Mouse (Mus musculus): Measurements from ENCODE around the gene Fxyd2. TPM values are rescaled to one million over a fixed set of nuclear protein-coding genes. Genes with fewer than 3 reads are reported as not detected.

The Fxyd2 gene
- total and polyA plus RNA-seq, 2 experiments from 2014 or later: 16.6 to 22.7 TPM

- TF ChIP-seq CTCF (IDR thresholded peaks at IDR 0.05; ENCODE audit: low read depth): no peak
- H3K27me3 ChIP-seq (ENCODE audit: insufficient read depth, low read length): no peaks in the 10 kb centered on the region
- peaks cover 20% of the 10 kb centered on the region for H3K4me1 ChIP-seq (ENCODE audit: insufficient read depth)
- H3K27ac ChIP-seq (ENCODE audit: low read depth, low read length): no peak overlapping the region
- DNase-seq: no peak
- no peaks in the 10 kb centered on the region for H3K36me3 ChIP-seq (ENCODE audit: insufficient read depth)
- no peak overlapping the region for H3K4me2 ChIP-seq (ENCODE audit: low read depth)
- 78% methylated on average over 5 of the region's 5 CpGs for WGBS
- H3K9ac ChIP-seq: no peak overlapping the region
- no peak for ATAC-seq
- H3K4me3 ChIP-seq (ENCODE audit: low read depth, low read length): no peak overlapping the region
- no peaks in the 10 kb centered on the region for H3K9me3 ChIP-seq (ENCODE audit: low read length)
Measured at GRCm38 (mm10) chr9:45368341-45368901, 31.0 kb upstream of the Fxyd2 start.

- Histone ChIP-seq H3K9ac (peak within 1 kb of the TSS; percentile 85), H3K4me2 (ENCODE audit: low read depth) (peak within 1 kb of the TSS; percentile 67), H3K4me1 (ENCODE audit: insufficient read depth) (peaks cover 20% of the 10 kb centered on the region), H3K9me3 (ENCODE audit: low read length) (no peaks in the 10 kb centered on the region), H3K27me3 (ENCODE audit: insufficient read depth, low read length) (no peaks in the 10 kb centered on the region), H3K36me3 (ENCODE audit: insufficient read depth) (no peaks in the 10 kb centered on the region), H3K4me3 (ENCODE audit: low read depth, low read length) (peak within 1 kb of the TSS; percentile 80), H3K27ac (ENCODE audit: low read depth, low read length) (peak within 1 kb of the TSS; percentile 92)
- DNase-seq: peak; percentile 79
- peak; percentile 84 for ATAC-seq
- TF ChIP-seq CTCF (IDR thresholded peaks at IDR 0.05; ENCODE audit: low read depth): 0 out of 2 replicates have a peak, but pooled peaks have one; percentile 1
- 0% methylated on average over 28 of the region's 28 CpGs for WGBS
Measured at GRCm38 (mm10) chr9:45370117-45370561, 29.3 kb upstream of the Fxyd2 start, which contains the start of gene Fxyd6. TSS of gene Fxyd6 (plus strand) at chr9:45370185.

- Histone ChIP-seq H3K4me3 (ENCODE audit: low read depth, low read length) (peak overlapping the region; percentile 80), H3K9ac (peak overlapping the region; percentile 85), H3K4me1 (ENCODE audit: insufficient read depth) (peaks cover 20% of the 10 kb centered on the region), H3K27me3 (ENCODE audit: insufficient read depth, low read length) (no peaks in the 10 kb centered on the region), H3K4me2 (ENCODE audit: low read depth) (peak overlapping the region; percentile 67), H3K36me3 (ENCODE audit: insufficient read depth) (peaks cover 3% of the 10 kb centered on the region; the same call in 1 of the 2 replicates), H3K27ac (ENCODE audit: low read depth, low read length) (peak overlapping the region; percentile 92), H3K9me3 (ENCODE audit: low read length) (no peaks in the 10 kb centered on the region)
- WGBS: 2% methylated on average over 25 of the region's 25 CpGs
- TF ChIP-seq CTCF (IDR thresholded peaks at IDR 0.05; ENCODE audit: low read depth): no peak
- ATAC-seq (peak; percentile 42), DNase-seq (no peak)
Measured at GRCm38 (mm10) chr9:45370616-45371336, 28.7 kb upstream of the Fxyd2 start.

GRCm38 (mm10) chr9:45371337-45371707 is 28.1 kb upstream of the Fxyd2 start:
- Histone ChIP-seq H3K9me3 (ENCODE audit: low read length) (no peaks in the 10 kb centered on the region), H3K4me3 (ENCODE audit: low read depth, low read length) (peak overlapping the region; percentile 80), H3K4me2 (ENCODE audit: low read depth) (peak overlapping the region; percentile 67), H3K36me3 (ENCODE audit: insufficient read depth) (peaks cover 5% of the 10 kb centered on the region; the same call in 1 of the 2 replicates), H3K9ac (peak overlapping the region; percentile 85), H3K27ac (ENCODE audit: low read depth, low read length) (peak overlapping the region; percentile 92), H3K4me1 (ENCODE audit: insufficient read depth) (peaks cover 20% of the 10 kb centered on the region), H3K27me3 (ENCODE audit: insufficient read depth, low read length) (no peaks in the 10 kb centered on the region)
- peak; percentile 79 for DNase-seq
- WGBS: 5% methylated on average over 2 of the region's 2 CpGs
- TF ChIP-seq CTCF (IDR thresholded peaks at IDR 0.05; ENCODE audit: low read depth): no peak
- peak; percentile 56 for ATAC-seq

- DNase-seq (no peak), ATAC-seq (no peak)
- no peak for TF ChIP-seq CTCF (IDR thresholded peaks at IDR 0.05; ENCODE audit: low read depth)
- WGBS: 85% methylated on average over 3 of the region's 3 CpGs
- Histone ChIP-seq H3K9ac (no peak overlapping the region), H3K27me3 (ENCODE audit: insufficient read depth, low read length) (no peaks in the 10 kb centered on the region), H3K4me1 (ENCODE audit: insufficient read depth) (peaks cover 20% of the 10 kb centered on the region), H3K4me2 (ENCODE audit: low read depth) (no peak overlapping the region), H3K9me3 (ENCODE audit: low read length) (no peaks in the 10 kb centered on the region), H3K4me3 (ENCODE audit: low read depth, low read length) (no peak overlapping the region), H3K27ac (ENCODE audit: low read depth, low read length) (no peak overlapping the region), H3K36me3 (ENCODE audit: insufficient read depth) (peaks cover 5% of the 10 kb centered on the region; the same call in 1 of the 2 replicates)
Measured at GRCm38 (mm10) chr9:45373896-45374295, 25.6 kb upstream of the Fxyd2 start.

GRCm38 (mm10) chr9:45374988-45375502 is 24.4 kb upstream of the Fxyd2 start:
- no peak for TF ChIP-seq CTCF (IDR thresholded peaks at IDR 0.05; ENCODE audit: low read depth)
- H3K9me3 ChIP-seq (ENCODE audit: low read length): no peaks in the 10 kb centered on the region
- peaks cover 5% of the 10 kb centered on the region; the same call in 1 of the 2 replicates for H3K36me3 ChIP-seq (ENCODE audit: insufficient read depth)
- no peak overlapping the region for H3K4me2 ChIP-seq (ENCODE audit: low read depth)
- peaks cover 19% of the 10 kb centered on the region for H3K4me1 ChIP-seq (ENCODE audit: insufficient read depth)
- ATAC-seq (no peak), DNase-seq (no peak)
- no peaks in the 10 kb centered on the region for H3K27me3 ChIP-seq (ENCODE audit: insufficient read depth, low read length)
- no peak overlapping the region for H3K4me3 ChIP-seq (ENCODE audit: low read depth, low read length)
- 90% methylated on average over 6 of the region's 6 CpGs for WGBS
- no peak overlapping the region for H3K9ac ChIP-seq
- H3K27ac ChIP-seq (ENCODE audit: low read depth, low read length): no peak overlapping the region

- TF ChIP-seq CTCF (IDR thresholded peaks at IDR 0.05; ENCODE audit: low read depth): no peak
- DNase-seq (no peak), ATAC-seq (no peak)
- Histone ChIP-seq H3K4me1 (ENCODE audit: insufficient read depth) (peaks cover 26% of the 10 kb centered on the region), H3K27ac (ENCODE audit: low read depth, low read length) (no peak overlapping the region), H3K4me2 (ENCODE audit: low read depth) (no peak overlapping the region), H3K9ac (no peak overlapping the region), H3K27me3 (ENCODE audit: insufficient read depth, low read length) (no peaks in the 10 kb centered on the region), H3K4me3 (ENCODE audit: low read depth, low read length) (no peak overlapping the region), H3K36me3 (ENCODE audit: insufficient read depth) (peaks cover 5% of the 10 kb centered on the region; the same call in 1 of the 2 replicates), H3K9me3 (ENCODE audit: low read length) (no peaks in the 10 kb centered on the region)
- WGBS: 68% methylated on average over 4 of the region's 4 CpGs
Measured at GRCm38 (mm10) chr9:45376427-45376826, 23.0 kb upstream of the Fxyd2 start.

Data from forebrain, postnatal 0 days (tissue).